Mouse (Mus musculus) granulocyte monocyte progenitor cell, adult 5-6 weeks (primary cell): ENCODE results near the gene Heatr3. TPM values are rescaled to one million over a fixed set of nuclear protein-coding genes. Genes with fewer than 3 reads are reported as not detected.

Source experiments
- ATAC-seq: replicated peaks from 2 replicates; pipeline ENCODE4 v1.8.0; 2016; ENCODE audit warnings: mild to moderate bottlenecking, moderate TSS enrichment, inconsistent platforms; ENCODE audit not compliant: poor library complexity, severe bottlenecking
- total RNA-seq, 2 experiments: library from RNA; stranded (forward) in 1 of 2; stranded (reverse) in 1 of 2; fragments of 200-712, 200-1000 nt in 1 of 2; fragments of >200 nt in 1 of 2; fragmentation: Nextera tagmentation in 1 of 2; gene quantifications; 2 replicates each; pipeline ENCODE4 v1.2.3; 2014 to 2017

Heatr3 gene
- total RNA-seq (2014; fragmentation: Nextera tagmentation) = 40.6 and 49.3 TPM in 2 replicates
- 40.9 and 52.5 TPM in 2 replicates for total RNA-seq (2017)

DNA sequence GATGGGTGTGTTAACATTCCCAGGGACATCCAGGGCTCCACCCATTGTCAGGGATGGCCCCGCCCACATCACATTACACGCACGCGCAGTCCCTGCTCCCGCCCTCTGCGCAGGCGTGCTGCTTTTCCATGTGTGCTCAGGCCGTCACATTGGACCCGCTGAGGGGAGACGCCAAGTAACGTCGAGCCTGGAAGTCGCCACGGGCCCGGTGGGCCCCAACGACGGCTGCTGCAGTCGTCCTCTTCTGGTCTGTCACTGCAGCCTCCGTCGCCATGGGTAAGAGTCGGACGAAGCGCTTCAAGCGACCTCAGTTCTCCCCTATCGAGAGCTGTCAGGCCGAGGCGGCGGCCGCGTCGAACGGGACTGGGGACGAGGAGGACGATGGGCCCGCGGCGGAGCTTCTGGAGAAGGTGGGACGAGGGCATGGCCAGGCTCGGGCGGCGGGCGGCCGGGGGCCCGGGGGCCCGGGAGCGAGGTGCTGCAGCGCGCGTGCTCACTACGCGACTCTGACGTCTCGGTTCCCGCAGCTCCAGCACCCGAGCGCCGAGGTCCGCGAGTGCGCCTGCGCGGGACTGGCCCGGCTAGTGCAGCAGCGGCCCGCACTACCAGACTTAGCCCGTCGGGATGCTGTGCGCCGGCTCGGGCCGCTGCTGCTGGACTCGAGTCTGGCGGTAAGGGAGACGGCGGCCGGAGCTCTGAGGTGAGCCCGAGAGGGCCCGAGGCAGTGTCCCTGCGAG, at the start of gene Heatr3:
Gene Heatr3, plus strand, starts transcription at position 108 of the 737 bp plus-strand sequence.
- ATAC-seq = peak; percentile 88

DNA sequence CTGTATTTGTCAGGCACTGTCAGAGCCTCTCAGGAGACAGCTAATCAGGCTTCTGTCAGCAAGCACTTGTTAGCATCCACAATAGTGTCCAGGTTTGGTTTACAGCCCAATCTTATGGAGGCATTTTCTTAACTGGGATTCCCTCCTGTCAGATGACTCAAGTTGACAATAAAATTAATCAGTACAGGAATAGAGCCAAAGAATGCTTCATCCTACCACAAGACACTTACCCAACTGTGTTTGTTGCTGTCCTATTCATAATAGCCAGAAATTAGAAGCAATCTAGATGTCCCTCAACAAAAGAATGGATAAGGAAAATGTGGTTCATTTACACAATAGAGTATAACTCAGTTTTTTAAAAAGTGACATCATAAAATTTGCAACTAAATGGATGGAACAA, 49.6 kb upstream of the Heatr3 start:
- no peak for ATAC-seq

DNA sequence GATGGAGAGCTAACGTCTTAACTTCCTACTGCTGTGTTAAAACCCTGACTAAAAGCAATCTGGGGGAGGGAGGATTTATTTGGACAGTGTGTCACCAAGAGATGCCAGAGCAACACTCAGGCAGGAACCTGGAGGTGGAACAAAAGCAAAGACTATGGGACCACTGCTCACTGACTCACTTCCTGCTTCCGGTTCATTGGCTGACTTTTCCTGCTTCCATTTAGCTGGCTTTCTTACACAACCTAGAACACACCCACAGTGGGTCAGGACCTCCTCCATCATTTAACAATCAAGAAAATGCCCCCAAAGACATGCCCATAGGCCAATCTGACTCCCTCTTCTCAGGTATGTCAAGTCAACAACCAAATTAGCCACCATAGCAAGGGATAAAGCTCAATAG, 46.0 kb upstream of the Heatr3 start:
- ATAC-seq = no peak

DNA sequence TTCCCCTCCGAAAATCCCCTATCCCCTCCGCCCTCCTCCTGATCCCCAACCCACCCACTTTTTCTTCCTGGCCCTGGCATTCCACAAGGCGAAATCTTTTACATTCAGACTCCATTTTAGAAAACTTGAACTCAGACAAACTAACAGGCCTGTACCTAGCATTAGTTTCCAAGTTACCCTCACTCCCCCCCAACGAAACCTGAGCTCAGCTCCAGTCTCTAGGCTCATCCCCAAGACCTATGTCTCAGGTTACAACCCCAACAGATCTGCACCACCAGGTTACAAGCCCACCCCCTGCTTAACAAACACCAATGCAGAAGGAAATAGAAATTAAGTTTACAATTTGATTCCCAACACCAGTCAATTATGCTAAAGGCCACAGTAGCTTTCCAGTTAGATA, 44.3 kb upstream of the Heatr3 start:
- no peak for ATAC-seq

DNA sequence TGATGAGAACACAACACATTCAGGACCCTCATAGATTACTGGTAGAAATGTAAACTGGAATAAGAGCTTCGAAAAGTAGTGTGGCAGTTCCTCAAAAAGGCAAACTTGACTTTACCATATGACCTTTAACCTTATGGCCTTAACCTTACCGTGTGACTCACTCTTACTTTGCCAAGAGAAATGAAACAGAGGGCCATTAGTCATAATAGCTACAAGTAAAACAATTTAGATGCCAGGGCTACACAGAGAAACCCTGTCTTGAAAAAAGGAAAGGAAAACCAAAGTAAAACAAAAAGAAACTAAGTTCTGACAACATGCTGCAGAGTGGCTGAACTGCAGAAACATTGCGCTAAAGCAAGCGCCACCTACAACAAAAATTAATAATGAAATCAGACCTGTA, 38.8 kb upstream of the Heatr3 start:
- no peak for ATAC-seq

DNA sequence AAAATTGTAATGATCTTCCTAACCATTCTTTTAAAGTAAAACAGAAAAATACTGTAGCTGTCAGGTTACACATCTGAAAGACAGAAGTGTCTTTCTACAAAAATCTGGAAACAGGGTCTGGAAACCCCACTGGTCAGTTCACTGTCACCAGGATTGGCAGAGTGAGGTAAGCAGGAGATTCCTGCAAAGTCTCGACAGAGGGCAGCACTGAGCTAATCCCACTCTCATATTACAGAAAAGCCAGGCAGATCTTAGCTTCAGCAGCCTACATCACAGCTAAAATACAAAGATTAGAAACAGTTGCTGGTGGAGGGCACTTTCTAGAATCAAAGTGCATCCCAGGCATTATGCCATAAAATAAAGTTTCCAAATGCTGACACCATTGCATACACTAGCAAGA, 38.1 kb upstream of the Heatr3 start:
- ATAC-seq = peak; percentile 71; the same call in 1 of the 2 replicates

DNA sequence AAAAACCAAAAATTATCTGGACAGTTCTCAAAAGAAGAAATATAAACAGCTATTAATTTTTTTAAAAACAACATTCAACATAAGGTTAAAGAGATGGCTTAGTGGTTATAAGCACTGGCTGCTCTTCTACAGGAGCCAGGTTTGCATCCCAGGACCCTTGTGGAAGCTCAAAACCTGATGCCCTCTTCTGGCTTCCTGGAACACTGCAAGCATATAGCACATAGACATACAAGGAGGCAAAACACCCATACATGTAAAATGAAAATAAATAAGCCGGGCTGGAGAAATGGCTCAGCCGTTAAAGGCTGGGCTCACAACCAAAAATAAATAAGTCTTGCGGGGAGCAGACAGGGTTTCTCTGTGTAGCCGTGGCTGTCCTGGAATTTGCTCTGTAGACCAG, 28.4 kb upstream of the Heatr3 start:
- ATAC-seq = no peak

DNA sequence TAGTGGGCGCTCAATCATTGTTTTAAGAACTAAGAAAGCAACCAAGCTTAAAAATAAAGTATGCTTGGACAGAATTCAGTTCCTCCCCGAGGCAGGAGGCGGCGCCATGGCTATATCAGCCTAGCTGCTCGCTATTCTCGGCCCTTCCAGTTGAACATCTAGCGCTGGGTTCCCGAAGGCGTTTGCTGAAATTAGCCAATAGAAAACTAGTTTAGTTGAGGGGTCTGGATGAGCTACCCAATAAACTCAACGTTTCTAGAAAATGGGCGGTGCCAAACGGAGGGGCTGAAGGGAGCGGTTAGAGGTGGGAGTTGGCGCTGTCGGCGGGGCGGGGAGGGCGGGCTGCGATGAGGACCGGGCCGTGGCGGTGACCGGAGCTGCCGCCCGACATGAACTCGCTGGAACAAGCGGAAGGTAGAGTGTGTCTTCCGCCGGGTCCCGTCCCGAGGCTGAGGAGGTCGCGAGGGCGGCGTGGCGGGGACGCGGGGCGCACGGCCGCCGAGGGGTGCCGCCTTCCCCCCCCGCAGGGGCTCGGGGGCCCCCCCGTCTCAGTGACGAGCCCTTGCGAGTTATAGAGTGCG, 19.1 kb upstream of the Heatr3 start, which contains the start of gene Cnep1r1:
Gene Cnep1r1, plus strand, starts transcription at position 314 of the 581 bp plus-strand sequence.
- ATAC-seq = peak; percentile 99

DNA sequence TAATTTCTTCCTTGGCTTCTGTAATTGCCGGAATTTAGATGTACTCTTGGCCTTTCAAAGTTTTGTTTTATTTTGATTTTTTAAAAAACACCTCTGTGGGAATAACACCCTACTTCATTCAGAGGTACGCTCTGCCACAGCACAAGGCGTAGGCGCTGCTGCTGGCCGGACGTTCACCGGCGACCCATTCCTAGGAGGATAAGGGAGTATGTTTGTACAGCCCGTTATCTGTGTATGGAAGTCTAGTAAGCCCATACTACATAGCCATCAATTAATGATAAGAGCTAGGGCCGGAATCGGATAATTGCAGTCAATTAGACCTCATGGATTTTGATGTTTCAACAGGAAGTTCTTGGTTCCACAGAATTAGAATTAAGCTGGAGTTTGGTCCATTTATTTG, 18.6 kb upstream of the Heatr3 start:
- no peak for ATAC-seq

DNA sequence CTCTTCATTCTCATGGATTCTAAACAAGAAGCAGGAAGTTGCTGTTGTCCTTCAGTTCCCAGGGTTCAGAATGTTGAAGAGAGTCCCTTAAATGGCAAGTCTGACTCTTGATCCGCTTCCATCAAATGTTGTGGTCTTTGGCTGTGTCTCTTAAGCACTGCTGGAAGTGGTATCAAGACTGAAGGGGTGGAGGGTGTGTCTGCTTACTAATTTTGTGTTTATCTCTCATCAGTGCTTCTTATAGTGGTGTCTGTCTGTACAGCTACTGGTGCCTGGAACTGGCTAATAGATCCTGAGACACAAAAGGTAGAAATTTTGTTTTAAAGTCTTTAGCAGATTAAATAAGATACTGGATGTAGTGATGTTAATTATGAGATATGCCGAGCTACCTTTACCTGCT, 12.8 kb upstream of the Heatr3 start:
- ATAC-seq = no peak

DNA sequence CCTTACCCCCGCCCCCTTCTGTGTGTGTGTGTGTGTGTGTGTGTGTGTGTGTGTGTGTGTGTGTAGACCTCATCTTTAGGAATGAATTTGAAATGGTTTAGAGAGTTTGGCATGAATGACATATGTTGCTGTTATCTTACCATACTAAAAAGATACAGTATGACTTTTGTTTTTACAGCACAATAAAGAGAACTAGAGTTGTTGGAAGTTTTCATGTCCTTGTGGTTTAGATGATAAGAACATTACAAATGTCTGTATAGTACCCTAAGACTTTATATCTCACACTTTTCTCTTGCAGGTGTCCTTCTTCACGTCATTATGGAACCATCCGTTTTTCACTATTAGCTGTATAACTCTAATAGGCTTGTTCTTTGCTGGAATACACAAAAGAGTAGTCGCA, 8.3 kb upstream of the Heatr3 start:
- ATAC-seq = no peak

DNA sequence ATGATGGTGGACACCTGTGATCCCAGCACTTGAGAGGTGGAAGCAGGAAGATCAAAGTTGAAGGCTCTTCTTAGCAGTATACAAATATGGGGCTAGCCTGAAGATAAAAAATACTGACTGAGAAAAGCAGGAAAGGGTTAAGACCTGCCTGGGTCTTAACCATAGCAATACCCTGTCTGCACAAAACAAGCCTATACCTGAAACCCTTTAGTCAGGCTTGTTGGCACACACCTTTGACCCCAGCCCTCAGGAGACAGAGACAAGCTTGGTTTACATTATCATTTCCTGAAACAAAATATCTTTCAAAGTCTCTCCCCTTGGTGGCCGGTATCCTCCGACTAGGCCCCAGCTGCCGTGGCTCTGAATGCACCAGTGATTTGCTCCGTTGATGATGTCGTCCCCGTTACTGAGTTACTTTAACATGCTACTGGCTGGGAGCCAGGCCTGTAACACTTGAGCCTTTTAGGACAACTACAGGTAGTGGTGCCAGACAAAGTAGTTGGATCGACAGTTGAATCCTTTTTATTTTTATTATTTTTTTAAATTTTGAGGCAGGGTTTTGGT, 6.8 kb upstream of the Heatr3 start:
- no peak for ATAC-seq

DNA sequence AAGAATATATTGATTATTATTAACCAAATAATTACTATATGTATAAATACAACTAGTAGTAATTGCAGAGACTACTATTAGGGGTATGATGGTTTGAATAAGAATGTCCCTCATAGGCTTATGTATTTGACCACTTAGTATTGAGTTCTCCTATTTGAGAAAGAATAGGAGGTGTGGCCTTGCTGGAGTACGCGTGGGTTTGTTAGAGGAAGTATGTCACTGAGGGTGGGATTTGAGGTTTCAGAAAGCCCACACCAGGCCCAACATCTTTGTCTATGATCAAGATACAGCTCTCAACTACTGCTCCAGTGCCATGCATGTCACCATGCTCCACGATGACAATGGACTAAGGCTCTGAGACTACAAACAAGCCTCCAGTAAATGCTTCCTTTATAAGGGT, 1.6 kb downstream of the Heatr3 start:
- peak; percentile 45 for ATAC-seq

DNA sequence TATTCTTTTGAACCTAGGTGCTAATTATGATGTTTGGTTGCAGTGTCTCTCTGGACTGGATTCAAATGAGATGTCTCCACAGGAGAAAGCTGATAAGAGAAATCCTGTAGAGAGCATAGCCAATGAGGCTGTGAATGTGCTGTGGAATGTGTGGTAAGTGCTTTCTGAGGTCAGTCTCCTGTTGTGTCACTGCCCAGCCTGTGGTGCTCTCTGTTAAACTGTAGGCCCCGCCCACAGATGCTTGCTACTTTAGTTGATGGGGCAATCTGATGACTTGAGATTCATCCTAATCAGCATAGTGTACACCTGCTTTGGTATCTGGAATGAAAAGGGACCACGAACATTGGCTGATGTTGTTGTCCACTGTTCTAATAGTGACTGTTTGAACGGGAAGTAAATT, 4.0 kb downstream of the Heatr3 start:
- peak; percentile 50 for ATAC-seq

DNA sequence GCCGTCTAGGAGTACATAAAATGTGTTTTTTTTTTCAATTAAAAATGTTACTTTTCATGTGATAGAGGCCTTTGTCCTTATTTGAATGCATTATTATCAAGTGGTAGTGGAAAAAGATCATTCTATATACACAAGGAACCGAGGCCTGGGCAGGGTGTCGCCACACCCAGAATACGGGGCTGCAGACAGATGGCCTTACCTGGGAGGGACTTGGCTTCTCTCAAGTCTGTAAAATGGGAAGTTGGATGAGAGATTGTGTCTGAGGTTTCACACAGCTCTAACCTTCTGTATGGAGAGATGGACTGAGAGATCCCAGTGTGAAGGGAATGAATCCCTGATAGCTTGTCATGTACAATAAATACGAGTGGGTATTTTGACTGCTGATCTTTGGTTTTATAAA, 6.4 kb downstream of the Heatr3 start:
- no peak for ATAC-seq

DNA sequence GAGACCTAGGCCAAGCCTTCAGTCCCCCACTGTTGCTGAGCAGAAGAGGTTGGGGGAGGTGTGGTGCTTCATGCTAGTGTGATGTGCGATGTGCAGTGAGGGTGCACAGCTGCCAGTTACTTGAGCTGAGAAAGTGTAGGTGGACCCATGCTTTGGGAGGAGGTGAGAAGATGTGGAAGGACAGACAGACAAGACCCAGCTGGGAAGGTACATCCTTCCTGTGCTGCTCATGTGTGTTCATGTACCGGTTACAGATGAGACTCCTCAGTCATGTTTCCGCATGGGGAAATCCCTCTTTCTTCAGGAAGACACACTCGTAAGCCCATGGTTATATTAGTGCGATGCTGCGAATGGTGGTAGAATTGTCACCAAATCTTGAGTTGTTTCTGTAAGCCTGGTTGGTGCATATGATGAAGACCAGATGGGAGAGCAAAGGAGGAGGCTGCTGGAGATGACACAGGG, 13.3 kb downstream of the Heatr3 start:
- ATAC-seq = no peak

DNA sequence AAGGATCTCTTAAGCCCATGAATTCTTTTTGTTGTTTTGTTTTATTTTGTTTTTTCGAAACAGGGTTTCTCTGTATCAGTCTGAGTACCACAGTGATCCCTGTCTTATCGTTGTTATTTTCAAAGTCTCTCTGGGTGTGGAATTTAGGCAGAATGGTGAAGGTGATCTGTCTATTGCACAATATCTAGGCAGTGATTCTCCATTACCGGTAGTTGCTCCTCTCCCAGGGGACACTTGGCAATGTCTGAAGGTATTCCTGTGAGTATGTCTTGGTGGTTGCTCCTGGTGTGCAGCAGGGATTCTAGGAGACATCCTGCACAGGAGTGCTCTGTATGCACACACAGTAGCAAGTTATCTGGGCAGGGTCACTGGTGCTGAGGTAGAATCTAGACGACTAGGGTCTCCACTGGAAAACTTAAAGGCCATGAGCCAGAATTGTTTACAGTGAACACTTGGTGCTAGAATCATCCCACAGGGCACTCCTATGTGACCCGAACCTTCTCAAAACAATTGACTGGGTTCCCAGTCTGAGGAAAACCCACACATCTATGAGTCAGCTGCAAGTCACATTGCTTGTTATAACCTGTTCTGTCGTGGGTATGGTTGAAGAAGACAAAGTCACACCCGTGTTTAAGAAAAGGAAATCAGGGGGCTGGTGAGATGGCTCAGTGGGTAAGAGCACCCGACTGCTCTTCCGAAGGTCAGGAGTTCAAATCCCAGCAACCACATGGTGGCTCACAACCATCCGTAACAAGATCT, 22.8 kb downstream of the Heatr3 start:
- no peak for ATAC-seq

DNA sequence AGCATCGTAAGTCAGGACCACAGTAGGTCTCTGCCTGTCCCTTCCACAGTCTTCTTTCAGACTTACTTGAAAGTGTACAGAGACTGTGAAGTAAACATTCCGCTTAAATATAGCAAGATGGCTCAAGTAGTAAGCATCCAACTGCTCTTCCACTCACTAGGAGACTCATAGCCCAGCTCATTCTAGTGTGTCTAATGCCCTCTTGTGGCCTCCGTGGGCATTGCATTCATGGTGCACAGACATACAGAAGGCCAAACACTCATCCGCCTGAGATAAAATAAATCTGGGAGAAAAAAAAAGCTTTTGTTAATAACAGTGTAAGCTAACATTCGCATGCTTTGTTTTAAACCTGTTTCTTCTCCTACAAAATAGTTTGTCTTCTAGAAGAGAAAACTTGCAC, 23.8 kb downstream of the Heatr3 start:
- ATAC-seq = peak; percentile 91

DNA sequence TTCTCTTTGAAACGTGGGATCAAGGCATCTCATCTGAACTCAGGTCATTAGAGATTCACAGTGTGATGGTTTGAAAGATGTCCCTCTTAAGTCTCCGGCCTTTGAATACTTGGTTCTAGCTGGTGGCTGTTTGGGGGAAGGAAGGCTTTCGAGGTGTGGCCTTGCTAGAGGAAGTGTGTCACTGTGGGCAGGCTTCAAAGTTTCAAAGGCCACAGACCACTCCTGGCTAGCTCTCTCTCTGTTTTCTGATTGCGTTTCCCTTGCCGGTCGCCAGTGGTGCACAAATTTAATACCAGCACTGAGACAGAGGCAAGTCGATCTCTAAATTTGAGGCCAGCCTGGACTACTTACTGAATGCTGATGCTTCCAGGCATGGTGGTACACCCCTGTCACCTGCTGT, 37.6 kb downstream of the Heatr3 start:
- peak; percentile 22; the same call in 1 of the 2 replicates for ATAC-seq

DNA sequence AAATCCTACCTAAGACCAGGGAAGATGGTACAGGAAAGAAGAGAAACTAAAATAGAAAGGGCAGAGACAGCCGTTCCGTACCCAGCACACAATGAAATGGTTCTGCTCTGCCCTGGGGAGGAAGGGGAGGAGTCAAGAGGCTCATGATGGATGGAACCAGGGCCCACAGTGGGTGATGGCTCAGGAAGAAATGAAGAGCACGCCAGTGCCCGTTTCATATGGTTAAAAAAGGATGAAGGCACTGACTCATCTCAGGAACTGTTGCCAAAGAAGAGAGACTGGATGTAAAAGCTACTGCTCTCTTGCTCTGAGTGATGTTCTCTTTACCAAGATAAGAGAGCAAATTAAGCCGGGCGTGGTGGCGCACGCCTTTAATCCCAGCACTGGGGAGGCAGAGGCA, 39.6 kb downstream of the Heatr3 start:
- ATAC-seq = no peak

DNA sequence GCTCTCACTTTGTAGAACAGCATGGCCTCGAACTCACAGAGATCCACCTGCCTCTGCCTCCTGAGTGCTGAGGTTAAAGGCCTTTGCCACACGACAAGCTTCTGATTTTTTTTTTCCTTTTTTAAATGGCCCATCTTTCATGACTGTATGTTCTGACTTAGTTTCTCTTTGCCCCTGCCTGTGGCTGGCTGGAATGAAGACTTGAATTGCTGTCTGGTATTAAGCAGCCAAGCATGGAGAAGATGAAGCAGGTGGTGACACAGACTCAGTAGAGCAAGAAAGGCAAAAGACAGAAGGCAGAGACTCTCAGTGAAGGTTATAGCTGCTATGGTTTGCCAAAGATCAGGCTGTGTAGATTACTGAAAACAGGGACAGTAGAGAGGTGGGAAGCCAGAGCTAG, 45.5 kb downstream of the Heatr3 start:
- ATAC-seq = no peak
